Mouse (Mus musculus): ENCODE measurements at regions not wholly inside any gene's neighbourhood (a gene's known extent, or its start where the extent isn't known, plus 50 kb on each side); places are given as distances from the start of the nearest gene placed in this dataset.

DNA sequence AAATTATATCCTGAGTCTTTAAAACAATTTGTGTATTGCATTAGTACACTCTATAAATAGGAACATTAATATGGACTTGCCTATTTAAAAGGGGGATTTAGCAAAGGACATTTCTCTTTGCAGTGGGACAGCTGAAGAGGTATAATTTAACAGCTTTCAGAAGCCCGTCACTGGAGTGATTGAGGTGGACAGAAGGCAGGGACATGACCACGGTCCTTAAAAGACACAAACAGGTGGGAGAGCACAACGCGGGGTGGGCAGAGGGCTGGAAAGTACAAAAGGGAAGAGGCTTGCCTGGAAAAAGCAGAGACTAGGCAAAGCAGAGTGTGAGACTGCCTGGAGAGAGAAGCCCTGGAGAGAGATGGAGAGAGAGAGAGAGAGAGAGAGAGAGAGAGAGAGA is 51.9 kb upstream of the Pkhd1 start:
- no peak for DNase-seq

GRCm38 (mm10) chr1:20670489-20670888 is 52.6 kb upstream of the Pkhd1 start:
- DNase-seq, result no peak

GRCm38 (mm10) chr1:20670906-20671768 is 53.3 kb upstream of the Pkhd1 start:
- no peak for DNase-seq

- DNase-seq, result no peak
Measured at GRCm38 (mm10) chr1:20671769-20672150, 53.9 kb upstream of the Pkhd1 start.

- DNase-seq, result no peak
Measured at GRCm38 (mm10) chr1:20672246-20672645, 54.4 kb upstream of the Pkhd1 start.

GRCm38 (mm10) chr1:20672951-20673350 is 55.1 kb upstream of the Pkhd1 start:
- DNase-seq, result no peak

DNA sequence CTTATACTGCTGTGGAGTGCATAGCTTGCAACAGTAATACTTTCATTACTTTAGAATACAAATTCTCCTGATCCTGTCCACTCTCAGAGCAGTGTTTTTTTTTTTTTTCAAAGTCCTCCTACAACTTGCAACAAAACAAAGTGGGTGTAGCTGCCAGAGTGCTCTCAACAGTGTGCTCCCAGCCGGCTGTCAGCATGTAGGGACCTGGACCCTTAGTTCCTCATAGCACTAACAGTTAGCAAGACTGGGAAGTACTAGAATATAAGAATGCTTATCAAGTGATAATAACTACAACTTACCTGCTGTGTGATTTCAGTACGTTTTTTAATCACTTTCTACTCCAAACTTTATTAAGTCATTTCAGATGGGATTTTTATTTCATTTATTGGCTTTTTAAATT is 55.5 kb upstream of the Pkhd1 start:
- no peak for DNase-seq

DNA sequence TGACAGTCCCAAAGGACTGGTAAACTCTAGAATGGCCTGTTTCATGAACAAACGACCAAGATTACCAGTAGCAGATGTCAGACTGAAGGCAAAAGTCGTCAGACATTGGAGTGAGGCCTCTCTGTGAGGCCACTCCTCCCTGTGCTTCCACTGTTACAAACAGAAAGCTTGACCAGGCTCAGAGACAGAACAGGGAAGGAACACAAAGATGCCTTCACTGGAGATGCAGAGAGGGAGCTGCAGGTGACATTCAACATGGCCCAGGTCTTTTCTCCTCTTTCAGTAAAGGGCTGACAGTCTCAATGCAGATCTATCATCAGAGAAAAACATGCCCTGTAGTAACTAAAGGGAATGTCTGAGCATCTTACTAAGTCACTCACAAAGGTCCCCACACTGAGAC is 56.1 kb upstream of the Il17a start:
- no peak for DNase-seq

DNA sequence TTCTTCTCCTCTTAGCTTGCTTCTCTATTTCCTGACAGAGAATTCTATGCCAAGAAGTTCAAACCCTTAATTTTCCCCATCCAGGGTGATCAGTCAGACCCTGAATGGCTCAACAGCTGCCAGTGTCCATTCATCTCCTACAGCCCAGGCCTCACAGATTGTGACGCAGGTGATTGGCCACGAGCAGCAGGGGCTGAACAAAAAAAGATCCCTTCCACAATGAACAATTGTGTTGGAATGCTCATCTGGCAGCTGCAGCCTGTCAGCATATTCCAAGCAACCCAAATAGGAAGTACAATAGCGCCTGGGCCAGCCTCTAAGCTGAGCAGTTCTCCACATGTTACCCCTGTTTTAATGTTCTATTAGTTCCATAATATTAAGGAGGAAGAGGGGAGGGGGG is 52.7 kb upstream of the Il17a start:
- peak; percentile 70 for DNase-seq

DNA sequence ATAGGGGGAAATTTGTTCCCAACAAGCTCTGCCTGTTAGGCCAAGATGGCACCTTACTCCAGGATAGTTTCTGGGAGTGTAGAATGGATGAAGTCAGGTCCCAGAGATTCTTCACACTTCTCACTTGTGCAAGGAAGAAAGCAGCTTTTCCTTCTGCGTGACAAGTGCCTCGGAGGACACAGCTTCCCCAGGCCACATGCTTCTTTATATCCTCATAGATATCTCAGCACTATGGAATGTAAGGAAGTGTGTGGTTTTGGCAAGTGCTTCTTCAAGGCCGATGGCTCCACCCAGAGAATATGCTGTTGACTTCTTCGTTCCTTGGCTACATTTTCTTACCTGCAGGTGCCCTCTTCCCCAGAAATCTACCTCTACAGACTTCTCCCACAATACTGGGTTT is 51.9 kb upstream of the Il17a start:
- DNase-seq, result peak; percentile 70

DNA sequence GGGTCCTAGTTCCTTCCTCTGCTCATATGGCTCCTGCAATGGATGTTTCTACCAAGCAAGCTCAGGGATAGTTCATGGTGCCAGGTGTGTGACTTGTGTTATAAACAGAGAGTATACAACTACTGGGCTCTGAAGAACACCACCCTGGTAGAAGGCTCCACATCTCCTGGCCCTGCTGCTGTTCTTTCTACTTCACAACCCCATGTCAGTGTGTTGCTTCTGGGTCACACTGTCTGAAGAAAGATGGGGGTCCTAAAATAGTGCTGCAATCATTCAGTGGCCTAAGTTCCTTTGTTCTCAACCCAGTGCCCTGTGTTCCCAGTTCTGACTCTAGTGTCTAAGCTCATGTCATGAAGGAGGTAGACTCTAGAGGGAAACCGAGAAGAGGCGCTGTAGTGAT is 51.4 kb upstream of the Il17a start:
- DNase-seq, result peak; percentile 85

- DNase-seq, result peak; percentile 64
Measured at GRCm38 (mm10) chr1:20679744-20680341, 50.9 kb upstream of the Il17a start.

DNA sequence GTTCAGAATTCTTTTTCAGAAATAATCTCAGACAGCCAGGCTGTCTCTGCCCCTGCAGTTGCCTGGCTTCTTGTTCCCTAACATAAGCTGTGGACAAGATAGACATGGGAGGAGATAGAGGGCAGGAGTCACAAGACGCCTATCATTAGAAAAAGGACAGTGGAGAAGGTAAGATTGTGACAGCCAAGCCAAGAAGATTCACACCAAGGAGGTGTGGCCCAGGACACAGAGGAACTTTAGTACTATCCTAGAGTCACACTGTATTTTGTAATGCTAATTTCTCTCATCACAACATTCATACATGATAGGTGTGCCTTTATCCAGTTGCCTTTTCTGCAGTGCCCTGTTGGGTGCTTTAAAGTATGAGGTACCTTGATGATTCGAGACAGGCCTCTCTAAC is 50.2 kb upstream of the Il17a start:
- no peak for DNase-seq
